Mouse (Mus musculus) spleen, adult 2 months (tissue): ENCODE results near the gene Ston2.

Experiments used
- CTCF ChIP-seq: fragments of 200-500 bp; IDR thresholded peaks from 2 replicates; pipeline ENCODE4 v1.5.1; 2011; ENCODE audit warnings: mild to moderate bottlenecking, inconsistent platforms; ENCODE audit not compliant: insufficient read depth, insufficient read length, insufficient replicate concordance; ENCODE audit errors: extremely low read depth
- POLR2A ChIP-seq: fragments of 200-500 bp; IDR thresholded peaks from 2 replicates; pipeline ENCODE4 v1.6.1; 2011; ENCODE audit warnings: low read depth, low read length, inconsistent platforms

- TF ChIP-seq POLR2A (no peak), CTCF (no peak)
These were observed 200.6 kb downstream of the Ston2 start for GRCm38 (mm10) chr12:91587491-91588033.
